18 mouse cellular contexts compared by ENCODE assay signal in genomic region chr10:8369894-8370500, GRCm38 (mm10).
DNase-seq lines count a peak whose midpoint lies in the region; ATAC-seq and TF ChIP-seq lines count a peak whose summit lies in the region.
"Had no signal": no experiment of that assay in that cellular context is flagged by ENCODE, and none has a peak within 500 bp of the region (broad histone marks: within the 10 kb centered on the region; RNA-seq: fewer than 3 reads in every experiment).

No protein-coding gene starts in this region.

- no peaks in the 10 kb centered on the region for H3K36me3 ChIP-seq in hindbrain, embryonic 11.5 days (ENCODE audit: control insufficient read depth, insufficient read depth, low read length)
- no peaks in the 10 kb centered on the region for H3K36me3 ChIP-seq in forebrain, embryonic 12.5 days (replicated peaks)
- H3K36me3 ChIP-seq: hindbrain, embryonic 10.5 days; limb, embryonic 13.5 days had no signal

- no peak for TF ChIP-seq CTCF in gastrocnemius, adult 2 months (IDR thresholded peaks at IDR 0.05)

- H3K27me3 ChIP-seq in hindbrain, embryonic 11.5 days (ENCODE audit: control insufficient read depth, insufficient read depth, low read length): no peaks in the 10 kb centered on the region
- peaks cover 2% of the 10 kb centered on the region; the same call in 1 of the 2 replicates for H3K27me3 ChIP-seq in forebrain, embryonic 12.5 days
- H3K27me3 ChIP-seq: limb, embryonic 13.5 days; megakaryocyte, embryonic 14.5 days had no signal

- no peak overlapping the region for H3K4me2 ChIP-seq in hindbrain, embryonic 11.5 days (replicated peaks; ENCODE audit: low read depth, low read length)
- no peak overlapping the region for H3K4me2 ChIP-seq in forebrain, embryonic 12.5 days
- H3K4me2 ChIP-seq: limb, embryonic 13.5 days had no signal

- DNase-seq in gastrocnemius, adult 2 months: no peak
- no peak for DNase-seq in gastrocnemius, postnatal 14 days
- DNase-seq in thymus, postnatal 25 days: peak; percentile 9
- no peak for DNase-seq in thymus, postnatal 0 days (ENCODE audit: low spot score)
- no peak for DNase-seq in hindbrain, embryonic 11.5 days (ENCODE audit: low spot score)
- DNase-seq in yolk sac, embryonic 10.5 days (ENCODE audit: low spot score): no peak
- DNase-seq: adrenal gland, postnatal 25 days; cerebellum, postnatal 14 days; forebrain, postnatal 0 days; lung, adult 18-20 months had no signal

- no peak overlapping the region for H3K9ac ChIP-seq in hindbrain, embryonic 11.5 days (ENCODE audit: low read depth, low read length)
- H3K9ac ChIP-seq in forebrain, embryonic 12.5 days: no peak overlapping the region
- H3K9ac ChIP-seq: forebrain, postnatal 0 days; limb, embryonic 13.5 days had no signal

- intact Hi-C loops in gastrocnemius, adult 2 months (cut with DNase I): no loop called here
- intact Hi-C loops in gastrocnemius, postnatal 14 days (cut with DNase I; ENCODE audit: low total_unique reads): no loop called here

- 80% methylated on average over 10 of the region's 10 CpGs for WGBS in hindbrain, embryonic 11.5 days
- WGBS in forebrain, embryonic 12.5 days: 81% methylated on average over 10 of the region's 10 CpGs

- no peaks in the 10 kb centered on the region for H3K4me1 ChIP-seq in hindbrain, embryonic 11.5 days (replicated peaks; ENCODE audit: control insufficient read depth, insufficient read depth, low read length)
- no peaks in the 10 kb centered on the region for H3K4me1 ChIP-seq in forebrain, embryonic 12.5 days
- H3K4me1 ChIP-seq: hindbrain, embryonic 10.5 days; limb, embryonic 13.5 days; megakaryocyte, embryonic 14.5 days had no signal

- peak overlapping the region; percentile 63 for H3K27ac ChIP-seq in gastrocnemius, adult 2 months
- no peak overlapping the region for H3K27ac ChIP-seq in hindbrain, embryonic 11.5 days (ENCODE audit: low read depth, low read length)
- no peak overlapping the region for H3K27ac ChIP-seq in forebrain, embryonic 12.5 days
- H3K27ac ChIP-seq: hindbrain, embryonic 10.5 days; left cerebral cortex, adult 2 months; limb, embryonic 13.5 days had no signal

- ATAC-seq in megakaryocyte progenitor cell, adult 5-6 weeks (replicated peaks; ENCODE audit: poor library complexity): peak; percentile 98
- no peak for ATAC-seq in hindbrain, embryonic 11.5 days (ENCODE audit: low FRiP score)
- ATAC-seq in forebrain, embryonic 12.5 days (ENCODE audit: low FRiP score): no peak
- ATAC-seq: forebrain, postnatal 0 days; inflammation-experienced regulatory T-cells, adult 6 months had no signal

- H3K9me3 ChIP-seq in hindbrain, embryonic 11.5 days (ENCODE audit: control insufficient read depth, low read length): no peaks in the 10 kb centered on the region
- no peaks in the 10 kb centered on the region for H3K9me3 ChIP-seq in forebrain, embryonic 12.5 days
- H3K9me3 ChIP-seq: hindbrain, embryonic 10.5 days; limb, embryonic 13.5 days; megakaryocyte, embryonic 14.5 days had no signal

- H3K4me3 ChIP-seq in gastrocnemius, adult 2 months: no peak overlapping the region
- H3K4me3 ChIP-seq in hindbrain, embryonic 11.5 days (ENCODE audit: low read depth, low read length): no peak overlapping the region
- no peak overlapping the region for H3K4me3 ChIP-seq in forebrain, embryonic 12.5 days (replicated peaks)
- H3K4me3 ChIP-seq: erythroblast, embryonic 14.5 days; hindbrain, embryonic 10.5 days; left cerebral cortex, adult 2 months; limb, embryonic 13.5 days; megakaryocyte, embryonic 14.5 days had no signal
